Mouse (Mus musculus): Measurements from ENCODE around the gene Dst.

DNA sequence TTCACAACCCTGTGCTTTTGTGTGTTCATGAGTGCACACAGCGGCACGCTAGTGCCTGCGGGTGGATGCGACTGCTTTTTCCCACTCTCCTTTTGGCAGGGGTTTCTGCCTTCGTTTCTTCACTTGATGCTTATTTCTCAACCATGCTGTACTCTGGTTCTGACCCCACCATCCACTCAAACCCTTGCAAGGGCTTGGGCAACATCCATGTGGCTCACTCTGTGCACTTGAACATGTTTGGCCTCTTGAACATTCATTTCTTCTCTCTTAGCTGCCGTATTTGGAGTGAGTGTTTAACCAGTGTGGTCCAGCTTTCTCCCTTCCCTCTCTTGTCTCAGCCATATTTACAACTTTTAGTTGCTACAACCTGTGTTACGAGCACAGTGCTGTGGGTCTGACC, 236.8 kb downstream of the Dst start:
- no peak for TF ChIP-seq TCF12 (IDR thresholded peaks at IDR 0.05; ENCODE audit: insufficient read depth, poor library complexity, severe bottlenecking)
- TF ChIP-seq POLR2A (IDR thresholded peaks at IDR 0.05; ENCODE audit: insufficient read length, low read depth) = no peak
- TF ChIP-seq POLR2AphosphoS2 (IDR thresholded peaks at IDR 0.05; ENCODE audit: insufficient read length, low read depth) = no peak

All from myocyte (in vitro differentiated cells).